Mouse (Mus musculus): ENCODE data around the gene Rock2. TPM values are rescaled to one million over a fixed set of nuclear protein-coding genes. Genes with fewer than 3 reads are reported as not detected.

Gene Rock2
- polyA plus RNA-seq (2015; fragmentation: Nextera tagmentation; extraction: Ambion mirVana), result 13.7 and 15.1 TPM in 2 replicates

DNA sequence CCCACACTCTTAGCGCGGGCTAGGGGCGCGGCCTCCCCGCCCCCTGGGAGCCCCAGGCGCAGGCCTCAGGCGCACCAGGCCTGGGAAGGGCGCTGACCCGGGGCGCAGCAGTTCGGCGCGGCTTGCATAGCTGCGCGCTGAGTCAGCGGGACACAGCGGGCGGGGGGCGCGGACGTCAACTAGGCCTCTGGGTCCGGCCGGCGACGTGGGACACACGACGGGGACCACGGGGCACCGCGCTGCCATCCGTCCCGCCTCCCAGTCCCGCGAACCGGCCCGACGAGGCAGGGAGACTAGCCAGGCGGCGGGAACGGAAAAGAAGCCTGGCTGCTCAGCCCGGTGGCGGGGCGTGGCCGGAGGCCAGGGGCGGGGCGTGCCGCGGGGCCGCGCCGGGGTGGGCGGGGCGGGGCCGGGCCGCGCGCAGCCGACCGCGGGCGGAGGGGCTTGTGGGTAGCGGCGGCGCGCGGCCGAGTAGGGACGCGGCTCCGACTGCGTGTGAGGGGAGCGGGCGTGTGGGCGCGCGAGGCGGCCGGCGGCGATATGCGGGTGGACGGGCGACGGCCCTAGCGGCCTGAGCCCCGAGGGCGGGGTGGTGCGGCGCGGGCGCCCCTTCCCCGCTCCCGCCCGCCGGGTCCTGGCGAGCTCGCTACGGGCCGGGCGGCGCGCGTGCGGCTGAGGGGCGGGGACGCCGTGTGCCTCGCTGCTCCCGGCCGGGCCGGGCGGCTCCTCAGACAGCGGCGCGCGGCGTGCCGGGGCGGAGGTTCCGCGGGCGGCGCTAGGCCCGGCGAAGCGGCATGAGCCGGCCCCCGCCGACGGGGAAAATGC, at the start of gene Rock2:
Rock2 (plus strand) TSS at position 500 of the 825 bp plus-strand sequence.
- peak within 1 kb of the TSS; percentile 89 for H3K4me2 ChIP-seq
- under 1% methylated on average over 78 of the region's 130 CpGs for WGBS
- H3K27ac ChIP-seq (replicated peaks), result peak within 1 kb of the TSS; percentile 93
- H3K4me1 ChIP-seq (replicated peaks), result peaks cover 35% of the 10 kb centered on the region
- H3K36me3 ChIP-seq, result no peaks in the 10 kb centered on the region
- peak; percentile 95 for ATAC-seq (ENCODE audit: low FRiP score, low read depth)
- H3K27me3 ChIP-seq, result no peaks in the 10 kb centered on the region
- peak within 1 kb of the TSS; percentile 95 for H3K9ac ChIP-seq
- no peaks in the 10 kb centered on the region for H3K9me3 ChIP-seq
- peak within 1 kb of the TSS; percentile 72 for H3K4me3 ChIP-seq

DNA sequence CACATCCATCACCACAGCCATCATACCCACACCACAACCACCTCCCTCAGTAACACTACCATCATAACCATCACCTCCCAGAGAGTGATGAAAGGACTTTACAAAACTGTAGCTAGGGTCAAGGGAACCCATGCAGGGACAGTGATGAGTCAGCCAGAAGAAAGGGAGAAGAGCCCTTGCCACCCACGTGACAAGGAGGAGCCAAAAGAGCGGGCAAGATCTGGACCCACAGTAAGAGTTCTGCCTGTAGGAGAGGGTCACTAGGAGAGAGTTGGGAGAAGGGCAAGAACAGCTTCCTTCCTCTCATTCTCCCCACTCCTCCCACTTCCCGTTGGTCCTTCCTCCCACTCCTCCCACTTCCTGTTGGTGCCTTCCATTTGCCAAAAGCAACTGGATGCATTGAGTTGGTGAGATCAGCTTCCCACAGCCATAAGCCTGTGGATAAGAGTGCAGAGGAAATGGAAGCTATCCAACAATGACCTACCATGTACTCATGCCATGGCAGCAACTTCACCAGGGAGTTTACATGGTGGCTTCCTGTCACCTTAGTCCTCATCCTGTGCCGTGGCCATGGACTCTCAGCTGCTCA, 47.4 kb upstream of the Rock2 start:
- no peaks in the 10 kb centered on the region for H3K4me1 ChIP-seq (replicated peaks)
- no peaks in the 10 kb centered on the region for H3K9me3 ChIP-seq
- WGBS, result 86% methylated on average over 4 of the region's 4 CpGs
- no peak overlapping the region for H3K4me3 ChIP-seq
- H3K9ac ChIP-seq, result no peak overlapping the region
- H3K27ac ChIP-seq (replicated peaks), result no peak overlapping the region
- H3K4me2 ChIP-seq, result no peak overlapping the region
- ATAC-seq (ENCODE audit: low FRiP score, low read depth), result no peak
- no peaks in the 10 kb centered on the region for H3K36me3 ChIP-seq
- no peaks in the 10 kb centered on the region for H3K27me3 ChIP-seq

DNA sequence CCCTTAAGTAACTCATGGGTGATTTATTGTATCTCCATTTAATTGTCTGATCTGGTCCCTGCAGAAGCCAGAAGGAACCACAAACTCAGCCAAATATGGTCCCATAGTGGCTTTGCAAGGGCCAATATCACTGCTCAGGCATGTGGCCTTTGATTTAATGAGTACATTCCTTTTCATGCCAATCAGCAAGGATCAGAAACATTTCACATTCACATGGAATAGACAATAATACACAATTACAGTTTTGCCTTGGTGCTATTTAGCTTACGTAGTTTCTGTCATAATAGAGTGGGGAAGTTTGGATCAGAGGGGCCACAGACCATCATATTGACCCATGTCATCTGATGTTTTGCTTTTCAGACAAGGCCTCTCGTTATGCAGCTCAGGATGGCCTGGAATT, 46.2 kb upstream of the Rock2 start:
- no peaks in the 10 kb centered on the region for H3K9me3 ChIP-seq
- H3K36me3 ChIP-seq, result no peaks in the 10 kb centered on the region
- H3K4me2 ChIP-seq, result no peak overlapping the region
- no peaks in the 10 kb centered on the region for H3K4me1 ChIP-seq (replicated peaks)
- H3K4me3 ChIP-seq, result no peak overlapping the region
- H3K27me3 ChIP-seq, result no peaks in the 10 kb centered on the region
- ATAC-seq (ENCODE audit: low FRiP score, low read depth), result no peak
- no peak overlapping the region for H3K9ac ChIP-seq
- no peak overlapping the region for H3K27ac ChIP-seq (replicated peaks)
- WGBS, result 92% methylated on average over 2 of the region's 2 CpGs

DNA sequence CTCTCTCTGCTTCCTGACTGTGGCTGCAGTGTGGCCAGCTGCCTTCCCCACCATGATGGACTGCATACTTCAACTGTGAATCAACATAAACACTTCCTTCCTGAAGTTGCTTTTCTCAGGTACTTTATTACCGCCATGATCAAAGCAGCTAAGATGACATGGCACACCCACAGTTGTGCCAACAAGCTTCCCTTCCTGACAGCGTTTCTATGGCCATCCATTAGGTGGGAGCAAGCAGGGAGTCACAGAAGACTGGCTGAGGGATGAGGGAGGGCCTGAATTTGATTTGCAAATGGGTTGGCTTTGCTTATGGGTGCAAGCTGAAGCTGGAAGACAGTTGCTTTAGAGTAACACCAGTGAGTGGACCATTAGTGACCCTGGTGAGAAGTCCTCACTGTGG, 44.9 kb upstream of the Rock2 start:
- no peak for ATAC-seq (ENCODE audit: low FRiP score, low read depth)
- no peaks in the 10 kb centered on the region for H3K4me1 ChIP-seq (replicated peaks)

DNA sequence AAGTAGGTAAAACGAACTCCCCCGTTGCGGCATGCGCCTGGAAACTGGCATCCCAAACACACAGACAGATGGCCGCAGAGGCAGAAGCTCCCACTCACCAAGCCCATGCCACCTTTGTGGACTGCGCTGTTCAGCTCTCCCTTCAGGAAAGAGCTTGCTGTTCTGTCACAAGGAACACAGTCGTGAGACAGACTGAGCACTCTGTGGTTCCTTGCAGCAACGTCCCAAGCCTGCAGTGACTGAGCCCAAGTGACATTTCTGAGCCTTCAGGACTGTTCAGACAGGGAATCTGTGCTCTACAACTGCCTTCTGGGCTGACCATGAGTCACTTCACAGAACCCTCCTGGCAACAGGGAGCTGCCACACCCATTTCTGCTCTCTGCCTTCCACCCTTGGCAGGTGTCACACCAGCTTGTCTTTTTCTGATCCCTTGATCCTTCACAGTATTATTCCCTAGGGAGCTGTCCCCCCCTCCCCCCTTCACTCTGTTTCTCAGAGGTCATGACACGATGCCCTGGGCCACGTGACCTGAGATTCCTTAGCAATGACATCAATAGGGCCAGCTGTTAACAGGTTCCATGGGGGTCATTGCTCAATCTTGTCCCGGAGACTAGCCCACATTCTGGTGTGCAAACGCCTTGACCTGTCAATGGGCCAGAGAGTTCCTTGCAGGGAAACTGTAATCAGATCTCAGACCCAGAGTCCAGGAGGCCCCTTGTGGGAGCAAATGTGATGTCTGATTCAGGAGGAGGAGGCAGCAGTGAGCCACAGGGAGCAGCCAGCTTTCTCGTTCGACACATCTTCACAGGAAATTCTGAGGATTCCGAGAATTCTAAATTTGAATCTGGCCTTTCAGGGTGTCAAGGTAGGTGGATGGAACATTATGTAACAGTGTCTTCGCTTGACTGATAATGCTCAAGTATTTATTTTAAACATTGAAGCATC, 44.0 kb upstream of the Rock2 start:
- H3K4me2 ChIP-seq, result no peak overlapping the region
- H3K4me1 ChIP-seq (replicated peaks), result peaks cover 2% of the 10 kb centered on the region
- 41% methylated on average over 16 of the region's 16 CpGs for WGBS
- no peak overlapping the region for H3K4me3 ChIP-seq
- H3K9me3 ChIP-seq, result no peaks in the 10 kb centered on the region
- H3K27ac ChIP-seq (replicated peaks), result no peak overlapping the region
- no peaks in the 10 kb centered on the region for H3K36me3 ChIP-seq
- H3K9ac ChIP-seq, result no peak overlapping the region
- no peak for ATAC-seq (ENCODE audit: low FRiP score, low read depth)
- H3K27me3 ChIP-seq, result no peaks in the 10 kb centered on the region

More for the DNA sequence above, 44.9 kb upstream of the Rock2 start:
- no peak overlapping the region for H3K27ac ChIP-seq (replicated peaks)
- no peaks in the 10 kb centered on the region for H3K36me3 ChIP-seq
- no peak overlapping the region for H3K4me3 ChIP-seq
- H3K9ac ChIP-seq, result no peak overlapping the region
- H3K27me3 ChIP-seq, result no peaks in the 10 kb centered on the region
- H3K9me3 ChIP-seq, result no peaks in the 10 kb centered on the region
- WGBS, result 70% methylated on average over 2 of the region's 2 CpGs
- H3K4me2 ChIP-seq, result no peak overlapping the region

DNA sequence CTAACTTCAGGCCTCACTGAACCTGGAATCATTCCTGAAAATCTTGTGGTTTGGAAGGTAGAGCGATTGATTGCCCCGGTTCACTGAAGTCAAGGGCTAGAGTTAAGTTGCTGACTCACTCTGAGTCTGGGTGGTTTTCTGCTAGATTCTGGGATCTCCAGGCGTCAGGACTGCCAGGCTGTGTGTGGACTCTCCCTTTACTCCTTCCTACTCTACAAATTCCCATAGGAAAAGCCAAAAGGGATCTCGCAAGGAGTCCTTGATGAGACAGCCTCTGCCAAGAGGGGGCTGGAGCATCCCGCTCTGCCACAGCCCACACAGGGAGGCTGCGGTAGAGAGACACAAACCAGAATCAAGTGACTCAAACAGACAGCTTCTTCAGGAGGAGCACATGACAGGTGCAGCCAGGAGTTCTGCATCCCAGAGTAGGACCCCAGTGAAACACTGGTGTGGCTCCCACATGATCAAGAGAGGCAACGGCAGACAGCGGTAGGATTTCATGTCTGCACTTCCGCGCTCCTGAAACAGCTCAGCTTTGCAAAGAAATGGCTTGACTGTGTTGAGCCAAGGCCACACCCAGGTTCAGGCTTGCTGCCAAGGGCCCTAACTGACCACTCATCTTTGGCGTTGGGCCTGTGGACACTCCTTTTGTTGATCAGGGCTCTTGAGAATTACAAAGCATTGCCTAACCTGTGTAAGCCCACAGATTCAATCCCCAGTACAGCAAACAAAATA, 41.1 kb upstream of the Rock2 start:
- no peak overlapping the region for H3K27ac ChIP-seq (replicated peaks)
- no peak overlapping the region for H3K9ac ChIP-seq
- ATAC-seq (ENCODE audit: low FRiP score, low read depth), result no peak
- 82% methylated on average over 11 of the region's 11 CpGs for WGBS
- H3K4me1 ChIP-seq (replicated peaks), result peaks cover 12% of the 10 kb centered on the region
- H3K4me2 ChIP-seq, result no peak overlapping the region
- H3K9me3 ChIP-seq, result no peaks in the 10 kb centered on the region
- H3K36me3 ChIP-seq, result no peaks in the 10 kb centered on the region
- H3K27me3 ChIP-seq, result no peaks in the 10 kb centered on the region
- H3K4me3 ChIP-seq, result no peak overlapping the region

DNA sequence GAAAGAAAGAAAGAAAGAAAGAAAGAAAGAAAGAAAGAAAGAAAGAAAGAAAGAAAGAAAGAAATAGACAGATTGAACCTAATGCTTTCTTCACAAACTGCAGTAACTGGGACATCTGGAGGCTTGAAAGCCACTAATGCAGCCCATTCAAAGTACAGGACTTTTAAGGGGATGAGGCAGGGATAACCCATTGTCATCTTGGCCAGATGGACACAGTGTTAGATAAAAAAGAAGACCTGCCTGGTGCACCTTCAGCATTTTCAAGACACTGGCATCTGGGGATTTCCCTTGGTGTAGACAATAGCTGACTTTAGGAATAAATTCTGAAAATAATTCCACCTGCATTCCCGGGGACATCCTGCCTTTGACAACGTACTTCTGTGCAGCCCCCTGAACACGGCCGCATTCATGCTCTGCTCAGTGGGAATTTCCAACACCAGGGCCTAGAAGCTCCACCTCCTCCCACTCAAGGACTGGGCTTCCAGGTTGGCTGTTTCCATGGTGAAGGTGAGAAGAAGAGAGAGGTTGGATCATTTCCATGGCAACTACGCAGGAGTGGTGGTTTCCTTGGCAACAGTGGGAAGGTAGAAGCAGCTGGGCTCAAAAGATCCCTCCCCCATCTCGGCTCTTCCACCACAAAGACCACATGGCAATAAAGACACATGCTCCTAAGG, 38.9 kb upstream of the Rock2 start:
- Histone ChIP-seq H3K27me3 (no peaks in the 10 kb centered on the region), H3K4me1 (replicated peaks) (peaks cover 12% of the 10 kb centered on the region), H3K9me3 (no peaks in the 10 kb centered on the region), H3K27ac (replicated peaks) (peak overlapping the region; percentile 91), H3K9ac (no peak overlapping the region), H3K36me3 (no peaks in the 10 kb centered on the region), H3K4me3 (0 out of 2 replicates have a peak overlapping the region, but pooled peaks have one; percentile 1), H3K4me2 (peak overlapping the region; percentile 41)
- ATAC-seq (ENCODE audit: low FRiP score, low read depth), result peak; percentile 98
- 6% methylated on average over 6 of the region's 6 CpGs for WGBS

DNA sequence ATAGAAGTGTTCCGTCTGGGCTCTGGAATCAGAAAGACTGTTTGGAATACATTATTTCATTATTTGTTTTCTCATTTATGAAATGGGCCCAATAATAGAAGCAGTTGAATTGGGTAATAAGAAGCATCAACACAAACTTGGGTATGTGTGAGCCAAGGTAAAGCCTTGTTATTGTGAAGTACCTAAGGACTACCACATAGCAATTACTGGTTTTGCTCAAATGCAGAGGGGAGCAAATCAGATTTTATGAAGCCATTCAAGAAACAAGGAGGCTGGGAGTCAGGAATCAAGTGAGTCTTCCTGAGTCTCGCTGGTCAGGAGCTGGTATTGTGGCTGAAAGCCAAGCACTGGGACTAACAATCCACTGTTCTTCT, 38.4 kb upstream of the Rock2 start:
- peak; percentile 55 for ATAC-seq (ENCODE audit: low FRiP score, low read depth)
- Histone ChIP-seq H3K9ac (no peak overlapping the region), H3K4me1 (replicated peaks) (peaks cover 12% of the 10 kb centered on the region), H3K27me3 (no peaks in the 10 kb centered on the region), H3K27ac (replicated peaks) (peak overlapping the region; percentile 91), H3K4me2 (peak overlapping the region; percentile 41), H3K4me3 (no peak overlapping the region), H3K36me3 (no peaks in the 10 kb centered on the region), H3K9me3 (no peaks in the 10 kb centered on the region)
- 35% methylated on average over 2 of the region's 2 CpGs for WGBS

DNA sequence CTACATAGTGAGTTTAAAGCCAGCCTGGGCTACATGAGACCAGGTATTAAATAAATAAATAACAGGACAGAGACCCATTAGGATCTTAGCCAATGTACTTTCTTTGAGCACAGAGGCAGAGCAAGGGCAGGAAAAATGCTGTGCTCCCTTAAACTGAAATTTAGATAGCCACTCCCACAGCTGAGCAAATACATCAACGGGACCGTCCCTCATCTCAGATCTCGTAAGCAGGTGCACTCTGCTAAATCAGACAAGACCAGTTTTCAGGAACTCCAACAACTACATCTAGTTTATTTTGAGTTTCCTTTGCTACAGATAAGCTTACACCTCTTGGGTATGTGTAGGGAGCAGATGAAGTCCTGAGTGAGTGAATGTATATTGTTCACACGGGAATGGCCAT, 36.6 kb upstream of the Rock2 start:
- H3K36me3 ChIP-seq, result no peaks in the 10 kb centered on the region
- H3K27ac ChIP-seq (replicated peaks), result no peak overlapping the region
- no peak overlapping the region for H3K4me2 ChIP-seq
- H3K4me3 ChIP-seq, result no peak overlapping the region
- WGBS, result 89% methylated on average over 4 of the region's 4 CpGs
- no peaks in the 10 kb centered on the region for H3K27me3 ChIP-seq
- no peak overlapping the region for H3K9ac ChIP-seq
- ATAC-seq (ENCODE audit: low FRiP score, low read depth), result no peak
- peaks cover 12% of the 10 kb centered on the region for H3K4me1 ChIP-seq (replicated peaks)
- no peaks in the 10 kb centered on the region for H3K9me3 ChIP-seq

DNA sequence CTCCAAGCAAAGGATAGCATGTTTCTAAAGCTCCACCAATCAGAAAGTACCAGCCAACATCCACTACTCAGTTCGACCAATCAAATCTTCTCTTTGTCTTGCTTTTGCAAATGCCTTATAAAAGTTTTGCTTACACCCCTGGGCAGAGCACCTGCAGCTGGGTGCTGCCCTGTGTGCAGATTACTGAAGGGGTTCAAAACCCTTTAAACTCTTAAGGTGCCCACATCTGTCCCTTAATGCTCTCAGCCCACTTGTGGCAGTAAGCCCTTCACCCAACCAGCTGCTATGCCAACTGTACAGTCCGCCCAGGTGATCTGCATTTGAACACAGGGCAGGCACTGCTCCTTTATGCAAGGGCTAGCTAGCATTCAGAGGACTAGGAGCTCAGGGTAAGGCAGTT, 34.9 kb upstream of the Rock2 start:
- no peaks in the 10 kb centered on the region for H3K36me3 ChIP-seq
- ATAC-seq (ENCODE audit: low FRiP score, low read depth), result no peak
- no peak overlapping the region for H3K4me2 ChIP-seq
- no peak overlapping the region for H3K27ac ChIP-seq (replicated peaks)
- H3K9me3 ChIP-seq, result no peaks in the 10 kb centered on the region
- 82% methylated on average over 2 of the region's 2 CpGs for WGBS
- no peaks in the 10 kb centered on the region for H3K27me3 ChIP-seq
- H3K9ac ChIP-seq, result no peak overlapping the region
- H3K4me1 ChIP-seq (replicated peaks), result peaks cover 12% of the 10 kb centered on the region
- no peak overlapping the region for H3K4me3 ChIP-seq

DNA sequence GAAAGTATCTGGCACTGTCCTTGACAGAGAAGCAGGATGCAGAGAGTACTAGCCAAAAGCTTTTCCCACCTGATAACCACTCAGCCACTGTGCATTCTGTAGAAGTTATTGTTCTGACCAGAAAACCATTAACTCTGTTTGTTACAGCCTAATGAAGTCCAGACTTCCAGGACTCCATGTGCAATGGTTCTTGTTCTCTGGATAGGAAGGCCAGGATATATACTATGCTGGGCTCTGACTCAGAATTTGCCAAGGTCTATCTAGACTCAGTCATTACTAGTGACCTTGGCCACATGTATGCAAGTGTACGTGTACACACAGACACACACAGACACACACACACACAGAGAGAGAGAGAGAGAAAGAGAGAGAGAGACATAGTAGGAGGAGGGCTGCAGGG, 34.2 kb upstream of the Rock2 start:
- ATAC-seq (ENCODE audit: low FRiP score, low read depth), result no peak
- H3K27ac ChIP-seq (replicated peaks), result no peak overlapping the region
- WGBS, result 50% methylated on average over 1 of the region's 1 CpGs

More for the DNA sequence above, 34.2 kb upstream of the Rock2 start:
- Histone ChIP-seq H3K9ac (no peak overlapping the region), H3K9me3 (no peaks in the 10 kb centered on the region), H3K27me3 (no peaks in the 10 kb centered on the region), H3K4me2 (no peak overlapping the region), H3K36me3 (no peaks in the 10 kb centered on the region), H3K4me1 (replicated peaks) (peaks cover 12% of the 10 kb centered on the region), H3K4me3 (no peak overlapping the region)

Data from hindbrain, embryonic 15.5 days (tissue).